Mouse (Mus musculus) spleen, adult 2 months (tissue): ENCODE results near the gene Faim2. TPM values are rescaled to one million over a fixed set of nuclear protein-coding genes. Genes with fewer than 3 reads are reported as not detected.

Experiments used
- DNase-seq, 2 experiments: peaks; one replicate each; pipeline versions ENCODE4 v3.0.0 to v3.0.0-alpha.2; 2012 to 2021; ENCODE audit warnings: low spot score in 2 of 2, low read depth in 1 of 2
- H3K27ac ChIP-seq: fragments of 200-500 bp; 2 replicates; pipeline ENCODE4 v1.5.1; 2012; ENCODE audit warnings: low read length, inconsistent platforms; ENCODE audit not compliant: insufficient read depth
- H3K27me3 ChIP-seq: fragments of 200-500 bp; 2 replicates; pipeline ENCODE4 v1.6.1; 2012; ENCODE audit warnings: mild to moderate bottlenecking, moderate library complexity, low read length, inconsistent platforms; ENCODE audit not compliant: control insufficient read depth, insufficient read depth
- H3K36me3 ChIP-seq: fragments of 200-500 bp; 2 replicates; pipeline ENCODE4 v1.6.1; 2012; ENCODE audit warnings: mild to moderate bottlenecking, low read length, inconsistent platforms; ENCODE audit not compliant: control insufficient read depth, insufficient read depth
- H3K4me1 ChIP-seq: fragments of 200-500 bp; 2 replicates; pipeline ENCODE4 v1.6.1; 2011; ENCODE audit warnings: inconsistent platforms; ENCODE audit not compliant: control insufficient read depth, insufficient read depth, insufficient read length
- H3K4me3 ChIP-seq: fragments of 200-500 bp; 2 replicates; pipeline ENCODE4 v1.5.1; 2011; ENCODE audit warnings: mild to moderate bottlenecking, inconsistent platforms; ENCODE audit not compliant: insufficient read depth, insufficient read length; ENCODE audit errors: extremely low read depth
- CTCF ChIP-seq: fragments of 200-500 bp; IDR thresholded peaks from 2 replicates; pipeline ENCODE4 v1.5.1; 2011; ENCODE audit warnings: mild to moderate bottlenecking, inconsistent platforms; ENCODE audit not compliant: insufficient read depth, insufficient read length, insufficient replicate concordance; ENCODE audit errors: extremely low read depth
- POLR2A ChIP-seq: fragments of 200-500 bp; IDR thresholded peaks from 2 replicates; pipeline ENCODE4 v1.6.1; 2011; ENCODE audit warnings: low read depth, low read length, inconsistent platforms
- WGBS: fragments of 180-500 bp; shearing (Covaris S2); methylation state at CpG from one replicate; pipeline ENCODE4 v1.1.7; 2018; 5-methylcytosine and 5-hydroxymethylcytosine counted together
- polyA plus RNA-seq: library from polyadenylated mRNA; depleted of rRNA; stranded (reverse); fragments of >200 nt; gene quantifications from 2 replicates; pipeline ENCODE4 v1.2.3, GENCODE M21; 2012

Gene Faim2
- polyA plus RNA-seq, 1 experiment, result 0.06 TPM

DNA sequence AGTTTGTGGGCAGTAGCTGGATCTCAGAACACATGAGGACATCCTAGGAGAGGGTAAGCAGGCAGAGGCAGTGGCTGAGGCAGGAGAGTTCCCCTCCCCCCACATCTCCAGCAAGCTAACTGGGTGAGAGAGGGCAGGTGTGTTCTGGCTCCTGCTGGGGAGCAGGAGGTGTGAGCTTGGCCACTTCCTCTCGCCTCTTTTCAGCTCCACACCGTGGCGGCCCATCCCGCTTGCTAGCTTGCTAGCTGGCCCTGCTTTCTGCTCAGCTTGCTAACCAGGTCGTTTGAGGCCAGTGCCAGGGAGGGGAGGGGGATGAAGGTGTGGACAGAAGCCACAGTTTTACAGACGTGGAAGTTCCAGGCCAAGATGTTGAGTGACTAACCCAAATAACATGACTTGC lies 3.2 kb upstream of the Faim2 start:
- DNase-seq, result no peak

GRCm38 (mm10) chr15:99526681-99527080 lies 1.3 kb downstream of the Faim2 start:
- TF ChIP-seq CTCF (no peak), POLR2A (no peak)
- peaks cover 1% of the 10 kb centered on the region; the same call in 1 of the 2 replicates for H3K27me3 ChIP-seq
- no peaks in the 10 kb centered on the region for H3K36me3 ChIP-seq
- no peak overlapping the region for H3K27ac ChIP-seq
- H3K4me3 ChIP-seq, result no peak overlapping the region
- no peak for DNase-seq
- 52% methylated on average over 2 of the region's 2 CpGs for WGBS
- H3K4me1 ChIP-seq, result no peaks in the 10 kb centered on the region

More for the DNA sequence above, 3.2 kb upstream of the Faim2 start:
- no peaks in the 10 kb centered on the region for H3K4me1 ChIP-seq
- no peak overlapping the region for H3K4me3 ChIP-seq
- WGBS, result 20% methylated on average over 6 of the region's 6 CpGs
- TF ChIP-seq POLR2A (no peak), CTCF (no peak)
- no peak overlapping the region for H3K27ac ChIP-seq
- H3K36me3 ChIP-seq, result no peaks in the 10 kb centered on the region
- peaks cover 1% of the 10 kb centered on the region; the same call in 1 of the 2 replicates for H3K27me3 ChIP-seq

GRCm38 (mm10) chr15:99520306-99520705 lies 7.7 kb downstream of the Faim2 start:
- Histone ChIP-seq H3K4me1 (no peaks in the 10 kb centered on the region), H3K27ac (no peak overlapping the region), H3K36me3 (no peaks in the 10 kb centered on the region), H3K4me3 (no peak overlapping the region), H3K27me3 (no peaks in the 10 kb centered on the region)
- WGBS, result 57% methylated on average over 7 of the region's 7 CpGs
- no peak for DNase-seq
- no peak for TF ChIP-seq POLR2A
- TF ChIP-seq CTCF, result no peak

DNA sequence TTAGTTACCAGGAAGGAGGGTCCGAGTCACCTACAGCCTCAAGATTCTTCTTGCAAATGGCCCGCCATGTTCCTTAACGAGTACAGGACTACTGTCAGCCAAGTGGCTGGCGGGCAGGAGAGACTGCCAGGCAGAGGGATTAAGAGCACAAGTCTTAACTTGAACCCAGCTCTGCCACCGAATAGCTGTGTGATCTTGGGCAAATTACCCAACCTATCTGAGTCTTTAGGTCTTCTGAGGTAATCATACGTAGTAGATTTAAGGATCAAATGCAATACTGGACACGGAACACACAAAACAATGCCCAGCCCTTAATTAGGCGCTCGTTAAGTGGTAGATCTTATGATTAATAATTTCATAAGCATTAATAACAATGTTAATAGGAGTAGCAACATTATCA lies 8.3 kb downstream of the Faim2 start:
- WGBS, result 85% methylated on average over 9 of the region's 9 CpGs
- H3K27ac ChIP-seq, result no peak overlapping the region

DNA sequence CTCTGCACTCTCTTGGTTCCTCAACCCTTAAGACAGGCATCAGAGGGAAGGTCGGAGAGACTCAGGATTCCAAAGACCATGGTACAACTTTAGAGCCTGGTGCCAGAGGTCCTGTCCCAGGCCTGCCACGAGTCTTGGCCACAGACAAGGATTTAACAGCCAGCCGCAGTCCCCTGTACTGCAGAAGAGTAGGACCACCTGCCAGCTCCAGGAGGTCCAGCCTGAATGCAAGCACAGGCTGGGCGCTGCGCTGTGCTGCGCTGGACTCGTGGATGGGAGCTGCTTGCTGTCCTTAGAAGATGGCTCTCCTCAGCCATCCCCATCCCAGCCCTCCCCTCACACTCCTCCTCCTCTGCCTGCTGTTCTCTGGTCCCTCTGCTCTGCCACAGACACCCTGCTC lies 10.2 kb downstream of the Faim2 start:
- H3K27me3 ChIP-seq, result no peaks in the 10 kb centered on the region
- no peak overlapping the region for H3K27ac ChIP-seq
- H3K36me3 ChIP-seq, result no peaks in the 10 kb centered on the region
- no peak for DNase-seq
- TF ChIP-seq CTCF, result no peak
- TF ChIP-seq POLR2A, result no peak
- no peaks in the 10 kb centered on the region for H3K4me1 ChIP-seq
- whole genome bisulfite sequencing, result 79% methylated on average over 7 of the region's 7 CpGs
- no peak overlapping the region for H3K4me3 ChIP-seq

More for the DNA sequence above, 8.3 kb downstream of the Faim2 start:
- no peak for TF ChIP-seq CTCF
- no peak for TF ChIP-seq POLR2A
- Histone ChIP-seq H3K36me3 (no peaks in the 10 kb centered on the region), H3K4me3 (no peak overlapping the region), H3K4me1 (no peaks in the 10 kb centered on the region), H3K27me3 (no peaks in the 10 kb centered on the region)
- no peak for DNase-seq

GRCm38 (mm10) chr15:99516715-99517114 lies 11.2 kb downstream of the Faim2 start:
- Histone ChIP-seq H3K4me3 (no peak overlapping the region), H3K36me3 (no peaks in the 10 kb centered on the region), H3K27me3 (no peaks in the 10 kb centered on the region), H3K4me1 (no peaks in the 10 kb centered on the region), H3K27ac (no peak overlapping the region)
- TF ChIP-seq POLR2A (no peak), CTCF (no peak)
- 64% methylated on average over 8 of the region's 8 CpGs for WGBS
- DNase-seq, result no peak

GRCm38 (mm10) chr15:99511797-99512525 lies 16.0 kb downstream of the Faim2 start:
- no peak for DNase-seq
- Histone ChIP-seq H3K4me3 (no peak overlapping the region), H3K27me3 (no peaks in the 10 kb centered on the region), H3K36me3 (no peaks in the 10 kb centered on the region), H3K4me1 (no peaks in the 10 kb centered on the region), H3K27ac (no peak overlapping the region)
- no peak for TF ChIP-seq CTCF
- no peak for TF ChIP-seq POLR2A
- WGBS, result 89% methylated on average over 15 of the region's 15 CpGs
